Mouse (Mus musculus) ES-E14 (cell line): ENCODE results near the gene Lmntd1.

ENCODE experiments used
- MAFK ChIP-seq: IDR thresholded peaks from 2 replicates; pipeline ENCODE4 v1.6.1; 2014; ENCODE audit warnings: mild to moderate bottlenecking, low read depth, low read length, inconsistent platforms; ENCODE audit not compliant: insufficient read depth
- ZNF384 ChIP-seq: IDR thresholded peaks from 2 replicates; pipeline ENCODE4 v1.6.1; 2012; ENCODE audit warnings: low read depth, low read length, inconsistent platforms

DNA sequence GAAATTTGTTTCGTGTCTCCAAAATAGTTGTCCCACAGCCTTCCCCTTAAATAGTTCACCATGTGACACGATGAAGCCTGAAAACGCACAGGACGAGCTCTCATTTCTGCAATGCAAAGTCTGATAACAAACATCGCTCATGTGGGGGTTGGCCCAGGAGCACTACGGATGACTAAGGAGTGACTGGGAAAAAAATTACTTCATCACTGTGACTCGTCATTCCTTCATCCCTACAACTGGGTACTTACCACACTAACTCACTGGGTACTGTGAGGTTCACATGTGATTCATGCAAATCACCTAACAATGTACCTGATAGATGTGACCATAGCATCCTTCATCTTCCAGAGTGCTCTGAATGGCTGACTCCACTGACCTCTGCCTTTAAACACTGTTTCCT is 118.4 kb downstream of the Lmntd1 start:
- TF ChIP-seq ZNF384 (no peak), MAFK (no peak)
